Mouse (Mus musculus) kidney, embryonic 16.5 days (tissue): Measurements from ENCODE around the gene Gm13272. TPM values are rescaled to one million over a fixed set of nuclear protein-coding genes. Genes with fewer than 3 reads are reported as not detected.
"Not testable (repeated sequence)": the region's sequence is repeated elsewhere in the genome, so short reads cannot be mapped to it uniquely, and the experiment has no call there.

Source experiments
- ATAC-seq: fragments of 200-750 bp; cut with Nextera tagmentation; 2 replicates; pipeline ENCODE4 v1.8.0; 2017; ENCODE audit warnings: moderate TSS enrichment; ENCODE audit not compliant: low FRiP score, low TSS enrichment
- H3K27ac ChIP-seq: fragments of 300-500 bp; sonication (generic); 2 replicates; pipeline ENCODE4 v1.5.1; 2014; ENCODE audit warnings: low read length
- H3K27me3 ChIP-seq: fragments of 300-500 bp; sonication (generic); 2 replicates; pipeline ENCODE4 v1.6.1; 2014; ENCODE audit warnings: low read length, control low read depth, mixed read lengths; ENCODE audit not compliant: insufficient read depth
- H3K36me3 ChIP-seq: fragments of 300-500 bp; sonication (generic); 2 replicates; pipeline ENCODE4 v1.6.1; 2014; ENCODE audit warnings: low read length, control low read depth, mixed read lengths; ENCODE audit not compliant: insufficient read depth
- H3K4me1 ChIP-seq: fragments of 300-500 bp; sonication (generic); 2 replicates; pipeline ENCODE4 v1.6.1; 2014; ENCODE audit warnings: low read length, control low read depth, mixed read lengths; ENCODE audit not compliant: insufficient read depth
- H3K4me2 ChIP-seq: fragments of 300-500 bp; sonication (generic); replicated peaks from 2 replicates; pipeline ENCODE4 v1.6.1; 2014; ENCODE audit warnings: low read depth, low read length
- H3K4me3 ChIP-seq: fragments of 300-500 bp; sonication (generic); 2 replicates; pipeline ENCODE4 v1.5.1; 2014; ENCODE audit warnings: mild to moderate bottlenecking, low read length
- H3K9ac ChIP-seq: fragments of 300-500 bp; sonication (generic); replicated peaks from 2 replicates; pipeline ENCODE4 v1.6.1; 2014; ENCODE audit warnings: low read length
- H3K9me3 ChIP-seq: fragments of 300-500 bp; sonication (generic); 2 replicates; pipeline ENCODE4 v1.6.1; 2016; ENCODE audit warnings: low read length, control low read depth
- WGBS: fragments of 180-500 bp; shearing (Covaris S2); extraction: QIAGEN DNeasy Blood & Tissue Kit; methylation state at CpG from one replicate; pipeline ENCODE4 v1.1.7; 2014; 5-methylcytosine and 5-hydroxymethylcytosine counted together
- polyA plus RNA-seq: library from polyadenylated mRNA; unstranded; fragments of >200 nt; fragmentation: Nextera tagmentation; extraction: Ambion mirVana; gene quantifications from 2 replicates; pipeline ENCODE4 v1.2.1, GENCODE M21; 2015

The Gm13272 gene
- polyA plus RNA-seq, 1 experiment from 2014 or later: not detected

DNA sequence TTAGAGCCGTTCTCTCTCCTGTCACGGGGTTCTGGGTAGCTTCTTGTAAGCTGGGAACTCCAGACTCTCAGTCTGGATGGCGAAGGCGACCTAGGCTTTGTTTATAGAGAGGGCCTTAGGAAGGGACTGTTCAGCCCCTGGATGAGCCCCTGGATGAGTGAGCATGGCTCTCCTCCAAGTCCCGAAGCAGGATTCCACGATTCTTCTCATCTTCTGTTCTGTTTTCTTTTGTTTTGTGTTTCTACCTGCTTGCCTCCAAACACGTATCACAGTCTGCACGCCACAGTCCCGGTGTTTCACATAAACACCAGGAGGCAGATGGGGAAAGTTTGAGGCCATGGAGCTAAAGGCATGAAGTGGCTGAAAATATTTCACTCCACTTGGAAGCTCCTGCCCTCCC lies 20.9 kb upstream of the Gm13272 start:
- H3K9me3 ChIP-seq, H3K27me3 ChIP-seq, ATAC-seq, H3K4me2 ChIP-seq, H3K9ac ChIP-seq, H3K27ac ChIP-seq, H3K4me1 ChIP-seq, H3K4me3 ChIP-seq, H3K36me3 ChIP-seq: not testable (repeated sequence)
- 78% methylated on average over 8 of the region's 9 CpGs for WGBS

GRCm38 (mm10) chr4:88759610-88760268 lies 19.9 kb upstream of the Gm13272 start, which contains the start of gene Gm13283:
TSS of gene Gm13283 (plus strand) at chr4:88760119.
- H3K27ac ChIP-seq, H3K36me3 ChIP-seq, H3K4me1 ChIP-seq, H3K9ac ChIP-seq, ATAC-seq, H3K9me3 ChIP-seq, H3K27me3 ChIP-seq: not testable (repeated sequence)
- H3K4me3 ChIP-seq: peak within 1 kb of the TSS; percentile 32
- H3K4me2 ChIP-seq: peak within 1 kb of the TSS; percentile 42
- WGBS: 23% methylated on average over 6 of the region's 14 CpGs

DNA sequence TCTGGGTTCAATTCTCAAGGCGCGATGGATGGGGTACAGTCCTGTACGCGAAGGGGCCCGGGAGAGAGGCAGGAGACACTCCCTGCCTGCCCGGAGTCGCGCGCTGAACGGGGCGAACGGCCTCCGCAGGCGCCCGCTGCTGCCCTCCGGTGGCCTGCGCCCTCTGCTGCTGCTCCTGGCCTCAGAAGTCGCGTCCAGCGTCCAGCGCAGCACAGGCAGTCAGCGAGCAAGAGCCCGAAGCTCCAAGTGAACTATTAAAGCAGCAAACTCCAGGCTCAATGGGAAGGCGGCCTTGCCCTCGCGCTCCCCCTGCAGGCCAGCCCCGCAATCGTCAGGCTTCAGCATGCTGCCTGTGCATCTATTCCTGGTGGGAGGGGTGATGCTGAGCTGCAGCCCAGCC lies 19.2 kb upstream of the Gm13272 start:
- not testable (repeated sequence) for H3K9ac ChIP-seq, ATAC-seq

DNA sequence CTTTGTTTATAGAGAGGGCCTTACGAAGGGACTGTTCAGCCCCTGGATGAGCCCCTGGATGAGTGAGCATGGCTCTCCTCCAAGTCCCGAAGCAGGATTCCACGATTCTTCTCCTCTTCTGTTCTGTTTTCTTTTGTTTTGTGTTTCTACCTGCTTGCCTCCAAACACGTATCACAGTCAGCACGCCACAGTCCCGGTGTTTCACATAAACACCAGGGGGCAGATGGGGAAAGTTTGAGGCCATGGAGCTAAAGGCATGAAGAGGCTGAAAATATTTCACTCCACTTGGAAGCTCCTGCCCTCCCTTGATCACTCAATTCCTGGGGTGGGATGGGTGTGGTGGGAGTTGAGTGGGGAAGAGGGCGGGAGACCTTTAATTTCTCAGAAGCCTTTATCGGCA lies 17.9 kb upstream of the Gm13272 start:
- not testable (repeated sequence) for H3K9ac ChIP-seq, ATAC-seq, H3K9me3 ChIP-seq, H3K4me3 ChIP-seq, H3K4me2 ChIP-seq, H3K4me1 ChIP-seq, H3K27me3 ChIP-seq, H3K27ac ChIP-seq, H3K36me3 ChIP-seq
- 66% methylated on average over 6 of the region's 8 CpGs for WGBS

More for the DNA sequence above, 19.2 kb upstream of the Gm13272 start:
- not testable (repeated sequence) for H3K27me3 ChIP-seq, H3K27ac ChIP-seq, H3K4me1 ChIP-seq, H3K36me3 ChIP-seq, H3K9me3 ChIP-seq
- under 1% methylated on average over 25 of the region's 28 CpGs for WGBS
- H3K4me3 ChIP-seq: peak overlapping the region; percentile 32
- peak overlapping the region; percentile 42 for H3K4me2 ChIP-seq

GRCm38 (mm10) chr4:88762341-88762740 lies 17.3 kb upstream of the Gm13272 start:
- H3K27ac ChIP-seq, ATAC-seq, H3K4me1 ChIP-seq, H3K9me3 ChIP-seq, H3K4me2 ChIP-seq, H3K4me3 ChIP-seq, H3K36me3 ChIP-seq, H3K27me3 ChIP-seq, H3K9ac ChIP-seq: not testable (repeated sequence)
- WGBS: 67% methylated on average over 7 of the region's 9 CpGs

DNA sequence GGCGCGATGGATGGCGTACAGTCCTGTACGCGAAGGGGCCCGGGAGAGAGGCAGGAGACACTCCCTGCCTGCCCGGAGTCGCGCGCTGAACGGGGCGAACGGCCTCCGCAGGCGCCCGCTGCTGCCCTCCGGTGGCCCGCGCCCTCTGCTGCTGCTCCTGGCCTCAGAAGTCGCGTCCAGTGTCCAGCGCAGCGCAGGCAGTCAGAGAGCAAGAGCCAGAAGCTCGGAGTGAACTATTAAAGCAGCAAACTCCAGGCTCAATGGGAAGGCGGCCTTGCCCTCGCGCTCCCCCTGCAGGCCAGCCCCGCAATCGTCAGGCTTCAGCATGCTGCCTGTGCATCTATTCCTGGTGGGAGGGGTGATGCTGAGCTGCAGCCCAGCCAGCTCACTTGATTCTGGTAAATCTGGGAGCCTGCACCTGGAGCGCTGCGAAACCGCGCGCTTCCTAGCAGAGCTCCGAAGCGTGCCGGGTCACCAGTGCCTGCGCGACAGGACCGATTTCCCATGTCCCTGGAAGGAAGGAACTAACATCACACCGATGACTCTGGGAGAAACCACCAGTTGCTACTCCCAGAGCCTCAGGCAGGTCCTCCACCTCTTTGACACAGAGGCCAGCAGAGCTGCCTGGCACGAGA lies 16.1 kb upstream of the Gm13272 start:
- Histone ChIP-seq H3K4me2 (peak overlapping the region; percentile 39), H3K4me3 (peak overlapping the region; percentile 27), H3K9ac (0 out of 2 replicates have a peak overlapping the region, but pooled peaks have one; percentile 41)
- H3K27me3 ChIP-seq, H3K36me3 ChIP-seq, ATAC-seq, H3K27ac ChIP-seq, H3K9me3 ChIP-seq, H3K4me1 ChIP-seq: not testable (repeated sequence)
- WGBS: 2% methylated on average over 25 of the region's 42 CpGs

GRCm38 (mm10) chr4:88773534-88773933 lies 6.1 kb upstream of the Gm13272 start, which contains the start of gene Gm13290:
TSS of gene Gm13290 (plus strand) at chr4:88773834.
- no CpG with 5 or more reads among the region's 32 CpGs for WGBS
- H3K4me1 ChIP-seq, H3K27me3 ChIP-seq, ATAC-seq, H3K27ac ChIP-seq, H3K9me3 ChIP-seq, H3K4me3 ChIP-seq, H3K36me3 ChIP-seq, H3K4me2 ChIP-seq, H3K9ac ChIP-seq: not testable (repeated sequence)

DNA sequence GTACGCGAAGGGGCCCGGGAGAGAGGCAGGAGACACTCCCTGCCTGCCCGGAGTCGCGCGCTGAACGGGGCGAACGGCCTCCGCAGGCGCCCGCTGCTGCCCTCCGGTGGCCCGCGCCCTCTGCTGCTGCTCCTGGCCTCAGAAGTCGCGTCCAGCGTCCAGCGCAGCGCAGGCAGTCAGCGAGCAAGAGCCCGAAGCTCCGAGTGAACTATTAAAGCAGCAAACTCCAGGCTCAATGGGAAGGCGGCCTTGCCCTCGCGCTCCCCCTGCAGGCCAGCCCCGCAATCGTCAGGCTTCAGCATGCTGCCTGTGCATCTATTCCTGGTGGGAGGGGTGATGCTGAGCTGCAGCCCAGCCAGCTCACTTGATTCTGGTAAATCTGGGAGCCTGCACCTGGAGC lies 3.0 kb upstream of the Gm13272 start, which contains the start of gene Gm13289:
Gene Gm13289, plus strand, starts transcription at position 301 of the 400 bp plus-strand sequence.
- not testable (repeated sequence) for H3K4me1 ChIP-seq, H3K27me3 ChIP-seq, H3K36me3 ChIP-seq, H3K4me3 ChIP-seq, ATAC-seq, H3K4me2 ChIP-seq, H3K27ac ChIP-seq, H3K9ac ChIP-seq, H3K9me3 ChIP-seq
- no CpG with 5 or more reads among the region's 29 CpGs for WGBS

GRCm38 (mm10) chr4:88780320-88780719 lies 670 bp downstream of the Gm13272 start:
- not testable (repeated sequence) for H3K27me3 ChIP-seq, H3K4me2 ChIP-seq, H3K36me3 ChIP-seq, H3K27ac ChIP-seq, ATAC-seq, H3K4me3 ChIP-seq, H3K4me1 ChIP-seq, H3K9ac ChIP-seq, H3K9me3 ChIP-seq
- WGBS: 52% methylated on average over 14 of the region's 18 CpGs

- WGBS: 16% methylated on average over 3 of the region's 7 CpGs
- Histone ChIP-seq H3K4me3 (peak within 1 kb of the TSS; percentile 22; the same call in 1 of the 2 replicates), H3K27ac (0 out of 2 replicates have a peak within 1 kb of the TSS, but pooled peaks have one; percentile 56), H3K4me2 (peak within 1 kb of the TSS; percentile 42)
- not testable (repeated sequence) for ATAC-seq, H3K27me3 ChIP-seq, H3K4me1 ChIP-seq, H3K9ac ChIP-seq, H3K9me3 ChIP-seq, H3K36me3 ChIP-seq
These were observed 2.2 kb downstream of the Gm13272 start, which contains the start of gene Ifnz for GRCm38 (mm10) chr4:88781831-88782230. TSS of gene Ifnz (plus strand) at chr4:88782131.
